Mouse (Mus musculus): ENCODE results near the gene Vmn1r201.

The Vmn1r201 gene

GRCm38 (mm10) chr13:22471623-22472022 is at the start of gene Vmn1r201:
Vmn1r201 (plus strand) TSS chr13:22471923.
- no peak for DNase-seq

- DNase-seq, result no peak
Measured at GRCm38 (mm10) chr13:22455145-22455544, 16.6 kb upstream of the Vmn1r201 start.

- no peak for DNase-seq
Measured at GRCm38 (mm10) chr13:22502431-22502830, 30.7 kb downstream of the Vmn1r201 start.

- no peak for DNase-seq
Measured at GRCm38 (mm10) chr13:22505281-22505680, 33.6 kb downstream of the Vmn1r201 start, which contains the start of gene Vmn1r202. Vmn1r202 (minus strand) TSS chr13:22505381.

- no peak for DNase-seq
Measured at GRCm38 (mm10) chr13:22517814-22518213, 46.1 kb downstream of the Vmn1r201 start, which contains the start of gene Vmn1r203. Vmn1r203 (plus strand) TSS chr13:22518114.

Measured in kidney, postnatal 4 days (tissue).